Mouse (Mus musculus) fat pad, adult 2 months (tissue): Measurements from ENCODE around the gene Amt.
A peak's percentile ranks its signal among the peaks of the same experiment; 100 is the strongest.

Source experiments
- DNase-seq: peaks from one replicate; pipeline ENCODE4 v3.0.0-alpha.2; 2011; ENCODE audit warnings: low read depth, low spot score; ENCODE audit errors: extremely low read depth

Amt gene

GRCm38 (mm10) chr9:108338886-108339781 lies 42.5 kb downstream of the Amt start, which contains the start of gene Gpx1:
Gpx1 (plus strand) TSS chr9:108338903.
- DNase-seq, result peak; percentile 98

- no peak for DNase-seq
Measured at GRCm38 (mm10) chr9:108339886-108340257, 43.2 kb downstream of the Amt start.

GRCm38 (mm10) chr9:108340258-108341138 lies 43.8 kb downstream of the Amt start:
- no peak for DNase-seq

- DNase-seq, result no peak
Measured at GRCm38 (mm10) chr9:108341139-108341475, 44.5 kb downstream of the Amt start.

- no peak for DNase-seq
Measured at GRCm38 (mm10) chr9:108341801-108342200, 45.1 kb downstream of the Amt start.

GRCm38 (mm10) chr9:108342301-108342831 lies 45.7 kb downstream of the Amt start:
- no peak for DNase-seq

DNA sequence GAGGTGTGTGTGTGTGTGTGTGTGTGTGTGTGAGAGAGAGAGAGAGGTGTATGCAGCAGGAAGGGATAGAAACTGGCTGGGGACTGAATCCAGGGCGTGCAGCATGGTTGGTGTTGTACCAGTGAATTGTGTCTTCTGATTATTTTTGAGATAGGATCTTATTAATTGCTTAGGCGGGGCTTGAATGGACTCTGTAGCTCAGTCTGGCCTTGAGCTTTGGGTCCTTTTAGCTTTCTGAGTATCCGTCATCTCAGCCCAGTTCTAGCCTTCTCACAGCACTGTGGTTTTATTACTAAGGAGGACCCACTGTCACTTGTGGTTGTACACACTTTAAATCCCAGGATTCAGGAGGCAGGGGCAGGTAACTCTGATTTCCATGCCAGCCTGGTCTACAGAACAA lies 46.7 kb downstream of the Amt start:
- no peak for DNase-seq

- DNase-seq, result no peak
Measured at GRCm38 (mm10) chr9:108343835-108344234, 47.2 kb downstream of the Amt start.

GRCm38 (mm10) chr9:108344471-108344870 lies 47.8 kb downstream of the Amt start:
- DNase-seq, result no peak

- no peak for DNase-seq
Measured at GRCm38 (mm10) chr9:108347024-108347423, 50.4 kb downstream of the Amt start.

DNA sequence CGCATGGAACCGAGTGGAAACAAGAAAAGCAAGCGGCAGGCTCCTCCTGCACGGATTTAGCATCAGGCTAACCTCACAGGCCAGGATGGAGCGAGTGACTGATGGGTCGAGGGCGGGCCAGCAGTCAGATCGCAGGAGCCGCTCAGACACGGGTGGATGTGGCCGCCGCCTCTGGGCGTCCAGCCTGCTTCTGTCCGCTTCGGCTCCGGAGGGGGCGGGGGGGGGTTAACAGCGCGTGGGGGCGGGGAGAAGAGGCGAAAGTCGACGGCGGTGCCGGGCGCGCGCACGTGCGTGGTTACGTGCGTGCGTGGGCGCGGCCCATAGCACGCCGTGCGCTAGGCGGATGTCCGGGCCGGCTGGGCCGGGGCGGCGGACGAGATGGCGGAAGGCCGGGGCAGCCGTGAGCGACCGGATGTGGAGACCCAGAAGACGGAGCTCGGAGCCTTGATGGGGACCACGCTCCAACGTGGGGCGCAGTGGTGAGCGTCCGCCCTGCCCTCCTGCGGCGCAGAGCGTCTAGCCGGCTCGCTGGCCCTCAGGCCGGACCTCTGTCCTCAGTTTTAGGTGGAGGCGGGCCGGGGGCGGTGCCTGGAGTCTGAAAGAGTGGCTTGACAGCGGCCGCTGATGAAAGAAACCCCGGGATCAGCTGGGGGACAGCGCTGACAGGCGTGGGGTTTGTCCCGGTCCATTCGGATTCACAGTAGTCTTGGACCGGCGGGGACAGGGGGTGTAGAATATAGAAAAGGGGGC lies 51.1 kb downstream of the Amt start, which contains the start of gene Usp4:
Gene Usp4, plus strand, starts transcription at position 314 of the 750 bp plus-strand sequence.
- DNase-seq, result no peak

GRCm38 (mm10) chr9:108348290-108348680 lies 51.6 kb downstream of the Amt start:
- no peak for DNase-seq

GRCm38 (mm10) chr9:108349727-108350126 lies 53.1 kb downstream of the Amt start:
- DNase-seq, result no peak
